Mouse (Mus musculus) myocyte (in vitro differentiated cells): ENCODE measurements around the gene Fbxw8. TPM values are rescaled to one million over a fixed set of nuclear protein-coding genes. Genes with fewer than 3 reads are reported as not detected.
A peak's percentile ranks its signal among the peaks of the same experiment; 100 is the strongest.

ENCODE experiments used
- H3K27me3 ChIP-seq: one replicate; pipeline ENCODE4 v1.6.1; 2011; ENCODE audit not compliant: control insufficient read depth, insufficient read depth, insufficient read length
- H3K36me3 ChIP-seq: one replicate; pipeline ENCODE4 v1.6.1; 2011; ENCODE audit not compliant: control insufficient read depth, insufficient read depth
- H3K4me2 ChIP-seq: one replicate; pipeline ENCODE4 v1.6.1; 2011; ENCODE audit warnings: low read depth, control low read depth
- H3K4me3 ChIP-seq: one replicate; pipeline ENCODE4 v1.5.1; 2011; ENCODE audit warnings: mild to moderate bottlenecking, control low read depth, moderate library complexity
- H3K79me2 ChIP-seq: one replicate; pipeline ENCODE4 v1.6.1; 2011; ENCODE audit not compliant: control insufficient read depth, insufficient read depth
- H3ac ChIP-seq: one replicate; pipeline ENCODE4 v1.6.1; 2011; ENCODE audit not compliant: control insufficient read depth, insufficient read length
- CEBPB ChIP-seq: IDR thresholded peaks from 2 replicates; pipeline ENCODE4 v1.6.1; 2011; ENCODE audit warnings: mild to moderate bottlenecking, moderate library complexity; ENCODE audit not compliant: poor library complexity, insufficient read depth, severe bottlenecking
- E2F4 ChIP-seq: IDR thresholded peaks from one replicate; pipeline ENCODE4 v1.6.1; 2011; ENCODE audit warnings: mild to moderate bottlenecking, control low read depth, moderate library complexity; ENCODE audit not compliant: insufficient read depth
- MAX ChIP-seq: IDR thresholded peaks from one replicate; pipeline ENCODE4 v1.6.1; 2011; ENCODE audit warnings: low read depth, mild to moderate bottlenecking, control low read depth
- MYOD1 ChIP-seq, 3 experiments: IDR thresholded peaks; one replicate each; pipeline ENCODE4 v1.6.1; 2011; ENCODE audit warnings: control low read depth in 2 of 3, low read depth in 2 of 3, mild to moderate bottlenecking in 2 of 3, moderate library complexity in 1 of 3; ENCODE audit not compliant: insufficient read length in 2 of 3, control insufficient read depth in 1 of 3
- MYOG ChIP-seq, 3 experiments: IDR thresholded peaks; one replicate each; pipeline ENCODE4 v1.6.1; 2011; ENCODE audit warnings: control low read depth in 2 of 3, low read depth in 2 of 3, mild to moderate bottlenecking in 2 of 3; ENCODE audit not compliant: insufficient read length in 2 of 3, control insufficient read depth in 1 of 3, insufficient read depth in 1 of 3
- POLR2A ChIP-seq: IDR thresholded peaks from one replicate; pipeline ENCODE4 v1.6.1; 2011; ENCODE audit warnings: low read depth, mild to moderate bottlenecking, control low read depth, moderate library complexity; ENCODE audit not compliant: insufficient read length
- POLR2AphosphoS2 ChIP-seq: IDR thresholded peaks from one replicate; pipeline ENCODE4 v1.6.1; 2011; ENCODE audit warnings: low read depth, control low read depth; ENCODE audit not compliant: insufficient read length
- REST ChIP-seq: IDR thresholded peaks from one replicate; pipeline ENCODE4 v1.6.1; 2011; ENCODE audit warnings: mild to moderate bottlenecking, control low read depth, moderate library complexity; ENCODE audit not compliant: insufficient read depth, insufficient read length
- SRF ChIP-seq: IDR thresholded peaks from one replicate; pipeline ENCODE4 v1.6.1; 2011; ENCODE audit warnings: low read depth; ENCODE audit not compliant: control insufficient read depth, insufficient read length
- TCF12 ChIP-seq: IDR thresholded peaks from one replicate; pipeline ENCODE4 v1.6.1; 2011; ENCODE audit warnings: mild to moderate bottlenecking, control low read depth; ENCODE audit not compliant: poor library complexity, insufficient read depth, severe bottlenecking
- TCF3 ChIP-seq: IDR thresholded peaks from one replicate; pipeline ENCODE4 v1.6.1; 2011; ENCODE audit warnings: low read depth, control low read depth; ENCODE audit not compliant: insufficient read length
- USF1 ChIP-seq: IDR thresholded peaks from one replicate; pipeline ENCODE4 v1.6.1; 2011; ENCODE audit warnings: low read depth, mild to moderate bottlenecking, control low read depth, moderate library complexity
- polyA plus RNA-seq: library from polyadenylated mRNA; unstranded; fragments of >200 nt; fragmentation: generic; extraction: Trizol; gene quantifications from one replicate; pipeline ENCODE4 v1.2.1, GENCODE M21; 2012; ENCODE audit warnings: missing spikeins

Fbxw8 gene
- polyA plus RNA-seq, 1 experiment = 65.5 TPM

DNA sequence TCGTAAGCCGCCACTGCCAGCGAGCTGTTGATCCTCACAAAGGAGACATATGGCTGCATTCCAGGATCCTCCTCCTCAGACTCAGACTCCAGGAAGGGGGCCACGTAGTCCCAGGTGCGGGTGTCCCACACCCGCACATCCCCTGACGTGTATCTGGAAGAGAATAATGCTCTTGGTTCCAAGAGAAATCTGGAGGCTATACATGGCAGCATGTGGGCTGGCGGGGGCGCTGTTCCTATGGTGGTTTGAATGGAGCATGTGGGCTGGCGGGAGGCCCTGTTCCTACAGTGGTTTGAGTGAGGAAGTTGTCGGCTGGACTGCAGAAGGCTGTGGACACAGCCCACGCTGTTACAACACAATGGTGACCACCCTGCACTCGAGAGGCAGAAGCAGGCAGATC lies 41.6 kb downstream of the Fbxw8 start:
- Histone ChIP-seq H3K4me2 (no peak overlapping the region), H3ac (no peak overlapping the region), H3K4me3 (no peak overlapping the region), H3K36me3 (peaks cover 7% of the 10 kb centered on the region), H3K79me2 (no peaks in the 10 kb centered on the region), H3K27me3 (no peaks in the 10 kb centered on the region)
- TF ChIP-seq E2F4 (no peak), MYOG (IDR thresholded peaks at IDR 0.05; ENCODE audit: control insufficient read depth in 1 of 3, insufficient read depth in 1 of 3, insufficient read length in 2 of 3, low read depth in 2 of 3) (no peak), POLR2AphosphoS2 (no peak), MAX (no peak)

DNA sequence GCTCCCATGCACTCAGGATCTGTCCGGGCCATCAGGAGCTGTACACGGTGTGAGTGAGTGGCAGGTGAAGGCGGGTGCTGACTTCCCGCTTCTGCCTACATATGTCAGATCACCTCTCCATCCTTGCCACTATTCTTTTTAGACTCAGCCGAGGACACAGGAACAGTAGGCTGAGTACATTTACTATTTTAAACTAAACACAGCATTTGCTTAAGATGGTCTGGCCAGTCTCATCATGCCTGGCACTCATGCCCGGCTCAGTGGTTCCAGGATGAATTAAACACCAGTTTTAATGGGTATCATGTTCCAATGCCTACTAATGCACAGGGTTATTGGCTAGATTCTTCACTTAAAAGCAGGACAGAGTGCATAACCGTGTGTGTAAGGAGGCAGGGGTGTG lies 42.2 kb downstream of the Fbxw8 start:
- Histone ChIP-seq H3K79me2 (no peaks in the 10 kb centered on the region), H3K36me3 (peaks cover 7% of the 10 kb centered on the region)
- TF ChIP-seq TCF3 (no peak), SRF (no peak), CEBPB (no peak), TCF12 (no peak), MYOG (IDR thresholded peaks at IDR 0.05; ENCODE audit: control insufficient read depth in 1 of 3, insufficient read depth in 1 of 3, insufficient read length in 2 of 3, low read depth in 2 of 3) (no peak), E2F4 (no peak), USF1 (no peak), REST (no peak), POLR2AphosphoS2 (no peak), POLR2A (no peak), MAX (no peak), MYOD1 (IDR thresholded peaks at IDR 0.05; ENCODE audit: control insufficient read depth in 1 of 3, insufficient read length in 2 of 3, low read depth in 2 of 3) (no peak)

DNA sequence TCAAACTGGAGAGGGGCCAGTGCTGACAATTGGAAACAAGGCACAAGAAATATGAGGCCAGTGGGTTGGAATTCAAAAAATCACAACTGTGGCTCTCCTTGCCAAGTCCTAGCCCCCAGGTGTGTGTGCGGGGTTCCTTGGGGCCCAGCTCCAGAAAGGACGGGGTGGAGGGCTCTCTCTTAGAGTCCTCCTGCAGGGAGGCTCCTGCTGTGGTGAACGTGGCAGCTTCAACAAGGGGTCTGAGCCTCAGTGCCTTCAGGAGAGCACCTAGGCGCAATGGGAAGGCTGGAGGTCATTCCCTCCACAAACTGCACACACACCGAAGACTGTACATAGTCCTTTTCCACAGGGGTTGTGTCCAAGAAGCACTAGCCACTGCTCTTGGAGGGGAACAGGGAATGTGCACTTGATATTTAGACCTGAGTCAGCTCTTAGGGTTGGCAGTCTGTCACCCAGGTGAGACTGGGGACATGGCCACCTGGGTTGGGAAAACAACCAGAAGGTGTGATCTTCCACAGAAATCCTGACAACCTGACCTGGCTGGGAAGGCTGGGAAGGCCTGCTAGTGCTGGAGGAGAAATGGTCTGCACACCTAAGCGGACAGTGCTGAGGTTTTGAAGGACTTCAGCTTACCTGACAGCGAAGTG lies 46.3 kb downstream of the Fbxw8 start:
- Histone ChIP-seq H3K79me2 (no peaks in the 10 kb centered on the region), H3K27me3 (no peaks in the 10 kb centered on the region), H3ac (no peak overlapping the region), H3K4me2 (no peak overlapping the region), H3K4me3 (no peak overlapping the region), H3K36me3 (peaks cover 7% of the 10 kb centered on the region)
- TF ChIP-seq MAX = no peak
- TF ChIP-seq MYOD1 (IDR thresholded peaks at IDR 0.05; ENCODE audit: control insufficient read depth in 1 of 3, insufficient read length in 2 of 3, low read depth in 2 of 3) = no peak
- TF ChIP-seq SRF = no peak
- no peak for TF ChIP-seq CEBPB
- no peak for TF ChIP-seq USF1
- no peak for TF ChIP-seq MYOG (IDR thresholded peaks at IDR 0.05; ENCODE audit: control insufficient read depth in 1 of 3, insufficient read depth in 1 of 3, insufficient read length in 2 of 3, low read depth in 2 of 3)
- TF ChIP-seq POLR2AphosphoS2 = no peak
- TF ChIP-seq REST = no peak
- no peak for TF ChIP-seq TCF3
- TF ChIP-seq POLR2A = no peak
- TF ChIP-seq E2F4 = no peak
- no peak for TF ChIP-seq TCF12

More for the DNA sequence above, 42.2 kb downstream of the Fbxw8 start:
- Histone ChIP-seq H3K4me2 (no peak overlapping the region), H3K4me3 (no peak overlapping the region), H3K27me3 (no peaks in the 10 kb centered on the region), H3ac (no peak overlapping the region)

DNA sequence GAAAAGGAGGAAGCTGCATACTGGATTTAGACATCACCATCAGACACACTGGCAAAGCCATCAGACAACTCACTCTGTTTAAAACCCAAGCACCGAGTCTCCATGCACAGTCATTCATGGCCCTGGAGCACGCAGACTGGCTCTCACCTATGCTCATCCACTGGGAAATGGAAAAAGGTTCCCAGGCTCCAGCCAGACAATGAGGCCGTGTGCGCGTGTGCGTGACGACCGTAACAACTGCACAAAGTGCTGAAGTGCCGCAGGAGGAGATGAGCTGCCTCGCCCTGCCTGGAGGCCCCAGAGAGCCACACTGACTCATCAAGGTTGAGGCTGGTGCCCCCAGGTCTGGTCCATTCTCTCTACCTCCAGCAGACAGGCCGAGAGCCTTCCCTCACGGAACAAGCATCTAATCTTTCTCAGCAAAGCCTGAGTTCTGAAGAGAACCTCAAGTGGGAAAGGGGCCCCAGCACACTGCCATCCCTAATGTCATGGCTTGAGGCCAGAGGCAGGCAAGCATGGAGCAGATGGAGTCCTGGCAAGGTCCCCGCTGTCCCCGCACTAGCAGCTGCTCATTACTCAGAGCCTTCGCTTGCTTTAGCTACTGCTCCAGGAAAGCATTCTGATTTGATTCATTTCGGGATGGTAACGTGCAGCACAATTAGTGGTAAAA lies 47.0 kb downstream of the Fbxw8 start:
- H3ac ChIP-seq = no peak overlapping the region
- peaks cover 7% of the 10 kb centered on the region for H3K36me3 ChIP-seq
- TF ChIP-seq MAX (no peak), MYOG (IDR thresholded peaks at IDR 0.05; ENCODE audit: control insufficient read depth in 1 of 3, insufficient read depth in 1 of 3, insufficient read length in 2 of 3, low read depth in 2 of 3) (peak in 1 of 3 experiments; percentile 58), MYOD1 (IDR thresholded peaks at IDR 0.05; ENCODE audit: control insufficient read depth in 1 of 3, insufficient read length in 2 of 3, low read depth in 2 of 3) (peak in 2 of 3 experiments; percentile 9 to 58)
- no peaks in the 10 kb centered on the region for H3K79me2 ChIP-seq
- no peak overlapping the region for H3K4me2 ChIP-seq
- H3K4me3 ChIP-seq = no peak overlapping the region
- H3K27me3 ChIP-seq = no peaks in the 10 kb centered on the region

DNA sequence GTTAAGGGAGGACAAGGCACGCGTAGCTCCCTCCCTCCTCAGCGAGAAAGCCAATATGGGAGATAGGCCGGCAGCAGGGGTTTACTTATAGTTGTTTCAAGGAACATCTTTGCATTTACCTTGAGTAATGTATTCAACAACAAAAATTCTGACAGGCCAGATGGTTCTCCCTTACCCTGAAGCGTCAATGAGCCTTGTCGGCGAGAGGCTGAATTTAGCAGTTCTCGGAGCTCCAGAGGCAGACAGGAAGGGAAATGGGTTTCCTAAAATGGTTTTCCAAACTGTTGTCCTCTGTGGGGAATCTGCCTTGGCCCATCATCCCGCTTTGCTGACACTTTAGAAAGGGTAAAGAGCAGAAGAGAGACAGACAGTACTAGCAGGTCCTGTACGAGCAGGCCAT lies 48.6 kb downstream of the Fbxw8 start:
- peaks cover 7% of the 10 kb centered on the region for H3K36me3 ChIP-seq
- no peak overlapping the region for H3ac ChIP-seq
- TF ChIP-seq MAX = no peak
- no peak for TF ChIP-seq TCF12
- TF ChIP-seq CEBPB = no peak
- no peak for TF ChIP-seq POLR2AphosphoS2
- no peak for TF ChIP-seq TCF3
- no peak for TF ChIP-seq MYOD1 (IDR thresholded peaks at IDR 0.05; ENCODE audit: control insufficient read depth in 1 of 3, insufficient read length in 2 of 3, low read depth in 2 of 3)
- no peak for TF ChIP-seq USF1
- no peak for TF ChIP-seq REST
- no peak for TF ChIP-seq MYOG (IDR thresholded peaks at IDR 0.05; ENCODE audit: control insufficient read depth in 1 of 3, insufficient read depth in 1 of 3, insufficient read length in 2 of 3, low read depth in 2 of 3)
- no peak for TF ChIP-seq SRF
- no peak for TF ChIP-seq POLR2A
- no peak for TF ChIP-seq E2F4
- H3K27me3 ChIP-seq = no peaks in the 10 kb centered on the region
- no peaks in the 10 kb centered on the region for H3K79me2 ChIP-seq
- H3K4me3 ChIP-seq = no peak overlapping the region
- no peak overlapping the region for H3K4me2 ChIP-seq
